Mouse (Mus musculus): ENCODE results near the gene Tmem29.
"Not testable (repeated sequence)": the region's sequence is repeated elsewhere in the genome, so short reads cannot be mapped to it uniquely, and the experiment has no call there.

The Tmem29 gene

GRCm38 (mm10) chrX:150458766-150459350 is at the start of gene Tmem29:
Gene Tmem29 (minus strand): TSS chrX:150459154.
- peak; percentile 80 for DNase-seq

GRCm38 (mm10) chrX:150508696-150509095 is 49.7 kb upstream of the Tmem29 start:
- no peak for DNase-seq

- DNase-seq = not testable (repeated sequence)
Measured at GRCm38 (mm10) chrX:150487811-150488210, 28.9 kb upstream of the Tmem29 start.

- not testable (repeated sequence) for DNase-seq
Measured at GRCm38 (mm10) chrX:150486314-150487030, 27.5 kb upstream of the Tmem29 start.

- DNase-seq = peak; percentile 74
Measured at GRCm38 (mm10) chrX:150477854-150478780, 19.2 kb upstream of the Tmem29 start.

- no peak for DNase-seq
Measured at GRCm38 (mm10) chrX:150471416-150471815, 12.5 kb upstream of the Tmem29 start.

GRCm38 (mm10) chrX:150468266-150468665 is 9.3 kb upstream of the Tmem29 start:
- DNase-seq = no peak

GRCm38 (mm10) chrX:150466817-150467216 is 7.9 kb upstream of the Tmem29 start:
- not testable (repeated sequence) for DNase-seq

- no peak for DNase-seq
Measured at GRCm38 (mm10) chrX:150460143-150460542, 1.2 kb upstream of the Tmem29 start.

- no peak for DNase-seq
Measured at GRCm38 (mm10) chrX:150459411-150459927, 515 bp upstream of the Tmem29 start.

- DNase-seq = no peak
Measured at GRCm38 (mm10) chrX:150458136-150458535, 818 bp downstream of the Tmem29 start.

- DNase-seq = peak; percentile 81
Measured at GRCm38 (mm10) chrX:150440505-150441338, 18.2 kb downstream of the Tmem29 start.

- DNase-seq = no peak
Measured at GRCm38 (mm10) chrX:150436373-150436772, 22.6 kb downstream of the Tmem29 start.

GRCm38 (mm10) chrX:150435367-150435766 is 23.6 kb downstream of the Tmem29 start:
- DNase-seq = no peak

- DNase-seq = no peak
Measured at GRCm38 (mm10) chrX:150413505-150413904, 45.4 kb downstream of the Tmem29 start.
